Mouse (Mus musculus): ENCODE measurements at regions not wholly inside any gene's neighbourhood (a gene's known extent, or its start where the extent isn't known, plus 50 kb on each side); places are given as distances from the start of the nearest gene placed in this dataset.

- ATAC-seq (ENCODE audit: poor library complexity, severe bottlenecking), result no peak
Measured at GRCm38 (mm10) chr3:147891682-147892081, 1039.5 kb downstream of the Ttll7 start.

- ATAC-seq (ENCODE audit: poor library complexity, severe bottlenecking), result no peak
Measured at GRCm38 (mm10) chr3:147886261-147886893, 1034.2 kb downstream of the Ttll7 start.

- no peak for ATAC-seq (ENCODE audit: poor library complexity, severe bottlenecking)
Measured at GRCm38 (mm10) chr3:147882936-147883645, 1030.9 kb downstream of the Ttll7 start.

- no peak for ATAC-seq (ENCODE audit: poor library complexity, severe bottlenecking)
Measured at GRCm38 (mm10) chr3:147878690-147879089, 1026.5 kb downstream of the Ttll7 start.

GRCm38 (mm10) chr3:147868281-147868680 is 1016.1 kb downstream of the Ttll7 start:
- ATAC-seq (ENCODE audit: poor library complexity, severe bottlenecking), result no peak

- ATAC-seq (ENCODE audit: poor library complexity, severe bottlenecking), result no peak
Measured at GRCm38 (mm10) chr3:147853346-147853745, 1001.2 kb downstream of the Ttll7 start.

- ATAC-seq (ENCODE audit: poor library complexity, severe bottlenecking), result no peak
Measured at GRCm38 (mm10) chr3:147852830-147853229, 1000.7 kb downstream of the Ttll7 start.

- no peak for ATAC-seq (ENCODE audit: poor library complexity, severe bottlenecking)
Measured at GRCm38 (mm10) chr3:147841357-147841756, 989.2 kb downstream of the Ttll7 start.

- ATAC-seq (ENCODE audit: poor library complexity, severe bottlenecking), result no peak
Measured at GRCm38 (mm10) chr3:147838816-147839215, 986.6 kb downstream of the Ttll7 start.

GRCm38 (mm10) chr3:147835716-147836115 is 983.5 kb downstream of the Ttll7 start:
- ATAC-seq (ENCODE audit: poor library complexity, severe bottlenecking), result no peak

- ATAC-seq (ENCODE audit: poor library complexity, severe bottlenecking), result no peak
Measured at GRCm38 (mm10) chr3:147825337-147825736, 973.2 kb downstream of the Ttll7 start.

- ATAC-seq (ENCODE audit: poor library complexity, severe bottlenecking), result no peak
Measured at GRCm38 (mm10) chr3:147824451-147824850, 972.3 kb downstream of the Ttll7 start.

GRCm38 (mm10) chr3:147814080-147814650 is 962.0 kb downstream of the Ttll7 start:
- no peak for ATAC-seq (ENCODE audit: poor library complexity, severe bottlenecking)

- ATAC-seq (ENCODE audit: poor library complexity, severe bottlenecking), result no peak
Measured at GRCm38 (mm10) chr3:147802546-147802945, 950.4 kb downstream of the Ttll7 start.

- ATAC-seq (ENCODE audit: poor library complexity, severe bottlenecking), result no peak
Measured at GRCm38 (mm10) chr3:147796524-147796923, 944.4 kb downstream of the Ttll7 start.

- ATAC-seq (ENCODE audit: poor library complexity, severe bottlenecking), result no peak
Measured at GRCm38 (mm10) chr3:147795116-147795515, 942.9 kb downstream of the Ttll7 start.

GRCm38 (mm10) chr3:147786555-147786954 is 934.4 kb downstream of the Ttll7 start:
- ATAC-seq (ENCODE audit: poor library complexity, severe bottlenecking), result no peak

GRCm38 (mm10) chr3:147750842-147751191 is 898.6 kb downstream of the Ttll7 start:
- no peak for ATAC-seq (ENCODE audit: poor library complexity, severe bottlenecking)

- no peak for ATAC-seq (ENCODE audit: poor library complexity, severe bottlenecking)
Measured at GRCm38 (mm10) chr3:147749939-147750841, 898.0 kb downstream of the Ttll7 start.

GRCm38 (mm10) chr3:147749442-147749841 is 897.3 kb downstream of the Ttll7 start:
- ATAC-seq (ENCODE audit: poor library complexity, severe bottlenecking), result no peak

Data from megakaryocyte, adult 5-6 weeks (primary cell).